Mouse (Mus musculus) MEL (cell line): Measurements from ENCODE around the gene Prnd.

Source experiments
- CHD2 ChIP-seq: IDR thresholded peaks from 2 replicates; pipeline ENCODE4 v1.6.1; 2011; ENCODE audit warnings: low read length, improper control_type of control experiment
- CTCF ChIP-seq, 3 experiments: IDR thresholded peaks in 2 of 3; conservative IDR thresholded peaks in 1 of 3; 2 replicates each; pipeline ENCODE4 v1.5.1; 2011 to 2012; ENCODE audit warnings: low read length in 3 of 3, low read depth in 2 of 3, mild to moderate bottlenecking in 2 of 3, improper control_type of control experiment in 1 of 3, inconsistent platforms in 1 of 3, mixed read lengths in 1 of 3, moderate library complexity in 1 of 3; ENCODE audit not compliant: control insufficient read depth in 1 of 3, insufficient read depth in 1 of 3, poor library complexity in 1 of 3, severe bottlenecking in 1 of 3
- ETS1 ChIP-seq: IDR thresholded peaks from 2 replicates; pipeline ENCODE4 v1.6.1; 2012; ENCODE audit warnings: low read depth, mild to moderate bottlenecking, inconsistent platforms, low read length, improper control_type of control experiment, moderate library complexity
- GATA1 ChIP-seq: IDR thresholded peaks from 2 replicates; pipeline ENCODE4 v1.6.1; 2011; ENCODE audit warnings: low read depth, low read length, improper control_type of control experiment
- MAZ ChIP-seq: IDR thresholded peaks from 2 replicates; pipeline ENCODE4 v1.6.1; 2012; ENCODE audit warnings: low read depth, mild to moderate bottlenecking, inconsistent platforms, low read length, improper control_type of control experiment
- NELFE ChIP-seq: IDR thresholded peaks from 2 replicates; pipeline ENCODE4 v1.6.1; 2011; ENCODE audit warnings: low read depth, low read length, improper control_type of control experiment
- NRF1 ChIP-seq: IDR thresholded peaks from 2 replicates; pipeline ENCODE4 v1.6.1; 2014; ENCODE audit warnings: low read depth, mild to moderate bottlenecking, inconsistent platforms, low read length, improper control_type of control experiment, moderate library complexity; ENCODE audit not compliant: poor library complexity, insufficient read depth, severe bottlenecking
- POLR2AphosphoS5 ChIP-seq: IDR thresholded peaks from 2 replicates; pipeline ENCODE4 v1.6.1; 2012; ENCODE audit warnings: low read depth, borderline replicate concordance, mild to moderate bottlenecking, inconsistent platforms, low read length, moderate library complexity, mixed read lengths
- SIN3A ChIP-seq: IDR thresholded peaks from 2 replicates; pipeline ENCODE4 v1.6.1; 2012; ENCODE audit warnings: low read length, improper control_type of control experiment, inconsistent platforms
- TBP ChIP-seq: IDR thresholded peaks from 2 replicates; pipeline ENCODE4 v1.8.0; 2011; ENCODE audit warnings: low read depth, low read length, improper control_type of control experiment
- USF1 ChIP-seq: IDR thresholded peaks from 2 replicates; pipeline ENCODE4 v1.6.1; 2014; ENCODE audit warnings: low read depth, mild to moderate bottlenecking, inconsistent platforms, low read length, improper control_type of control experiment, moderate library complexity
- ZC3H11A ChIP-seq: IDR thresholded peaks from 2 replicates; pipeline ENCODE4 v1.6.1; 2012; ENCODE audit warnings: low read depth, mild to moderate bottlenecking, inconsistent platforms, low read length, improper control_type of control experiment

GRCm38 (mm10) chr2:131908351-131908861, 42.3 kb upstream of the Prnd start:
- TF ChIP-seq CTCF (IDR thresholded peaks at IDR 0.05 in 2 of 3, conservative IDR thresholded peaks at IDR 0.05 in 1 of 3; ENCODE audit: control insufficient read depth in 1 of 3, insufficient read depth in 1 of 3, low read depth in 2 of 3, low read length in 3 of 3, poor library complexity in 1 of 3, severe bottlenecking in 1 of 3) (no peak), CHD2 (no peak), SIN3A (no peak), GATA1 (no peak), USF1 (no peak), NELFE (no peak), ETS1 (no peak), POLR2AphosphoS5 (no peak), MAZ (no peak), ZC3H11A (no peak), NRF1 (no peak), TBP (no peak)
